Mouse (Mus musculus) liver, adult 2 months (tissue): ENCODE data around the gene Gm49353.

Source experiments
- CTCF ChIP-seq: fragments of 200-500 bp; IDR thresholded peaks from 2 replicates; pipeline ENCODE4 v1.5.1; 2011; ENCODE audit warnings: low read depth, low read length, control low read depth
- POLR2A ChIP-seq: fragments of 200-500 bp; IDR thresholded peaks from 2 replicates; pipeline ENCODE4 v1.6.1; 2011; ENCODE audit warnings: low read length, control low read depth; ENCODE audit not compliant: insufficient read depth; ENCODE audit errors: extremely low read depth

GRCm38 (mm10) chr10:29208735-29209134 lies 10.0 kb downstream of the Gm49353 start:
- TF ChIP-seq POLR2A (no peak), CTCF (no peak)
